Mouse (Mus musculus) gastrocnemius, adult 2 months (tissue): Measurements from ENCODE around the gene Slc15a1. TPM values are rescaled to one million over a fixed set of nuclear protein-coding genes. Genes with fewer than 3 reads are reported as not detected.
A peak's percentile ranks its signal among the peaks of the same experiment; 100 is the strongest.
"Not testable (repeated sequence)": the region's sequence is repeated elsewhere in the genome, so short reads cannot be mapped to it uniquely, and the experiment has no call there.

Source experiments
- DNase-seq: peaks from one replicate; pipeline ENCODE4 v3.0.0; 2022
- H3K27ac ChIP-seq: fragments of 200-600 bp; 2 replicates; pipeline ENCODE4 v1.8.1; 2022; ENCODE audit warnings: mild to moderate bottlenecking
- H3K4me3 ChIP-seq: fragments of 200-600 bp; 2 replicates; pipeline ENCODE4 v1.8.1; 2022; ENCODE audit warnings: mild to moderate bottlenecking, moderate library complexity
- CTCF ChIP-seq: fragments of 200-600 bp; IDR thresholded peaks from 2 replicates; pipeline ENCODE4 v1.8.1; 2022; ENCODE audit warnings: antibody characterized with exemption, mild to moderate bottlenecking, moderate library complexity
- intact Hi-C: fragments of 180-260 bp; cut with DNase I; formaldehyde crosslinking; loops from one replicate; pipeline ENCODE4 v1.15.1; 2025
- total RNA-seq, 2 experiments: library from RNA; stranded (reverse); gene quantifications; 2 replicates each; pipeline ENCODE4 v1.2.3; 2021

The Slc15a1 gene
- total RNA-seq, 2 experiments from 2014 or later = not detected

DNA sequence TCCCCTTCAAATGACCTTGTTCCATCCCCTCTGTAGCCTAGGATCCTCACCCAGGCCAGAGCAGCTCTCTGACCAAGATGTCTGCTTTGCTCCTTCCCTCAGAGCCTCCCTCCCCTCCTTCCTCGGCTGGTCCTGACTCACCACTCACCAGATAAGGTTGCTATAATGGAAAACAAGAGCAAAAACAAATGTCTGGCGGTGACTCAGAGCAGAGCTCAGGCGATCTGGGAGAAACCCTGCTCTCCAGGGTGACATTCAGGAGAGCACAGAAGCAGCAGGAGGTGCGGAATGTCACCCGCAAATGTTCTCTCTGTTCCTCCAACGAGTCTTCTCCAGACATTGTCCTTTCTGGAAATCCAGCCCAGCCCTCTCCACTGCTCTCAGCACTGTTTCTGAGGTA, 69.3 kb downstream of the Slc15a1 start:
- intact Hi-C loops = loop anchor here (5.0 kb wide), 1 partner anchor 48 kb away; no protein-coding TSS in a partner anchor
- no peak for TF ChIP-seq CTCF
- no peak overlapping the region for H3K27ac ChIP-seq

DNA sequence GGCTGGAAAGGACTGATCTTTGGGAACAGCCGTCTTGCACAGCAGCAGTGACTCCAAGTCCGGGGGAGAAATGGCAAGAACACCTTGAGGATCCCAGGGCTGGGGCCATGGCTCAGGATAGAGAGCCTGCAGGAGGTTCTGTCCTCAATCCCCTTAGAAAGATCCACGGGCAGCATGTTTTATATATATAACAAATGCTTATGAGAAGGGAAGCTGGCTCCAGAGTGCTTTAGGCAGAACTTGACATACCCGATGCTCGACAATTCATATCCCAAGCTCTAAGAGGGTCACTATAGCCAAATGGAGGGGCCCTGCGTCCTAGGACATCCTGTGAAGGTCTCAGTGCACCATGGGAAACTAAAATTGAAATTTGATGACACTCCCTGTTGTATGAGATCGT, 73.8 kb downstream of the Slc15a1 start:
- Histone ChIP-seq H3K27ac (no peak overlapping the region), H3K4me3 (no peak overlapping the region)
- TF ChIP-seq CTCF = no peak
- intact Hi-C loops = no loop called here
- DNase-seq = no peak

More for the DNA sequence above, 69.3 kb downstream of the Slc15a1 start:
- no peak for DNase-seq
- no peak overlapping the region for H3K4me3 ChIP-seq

DNA sequence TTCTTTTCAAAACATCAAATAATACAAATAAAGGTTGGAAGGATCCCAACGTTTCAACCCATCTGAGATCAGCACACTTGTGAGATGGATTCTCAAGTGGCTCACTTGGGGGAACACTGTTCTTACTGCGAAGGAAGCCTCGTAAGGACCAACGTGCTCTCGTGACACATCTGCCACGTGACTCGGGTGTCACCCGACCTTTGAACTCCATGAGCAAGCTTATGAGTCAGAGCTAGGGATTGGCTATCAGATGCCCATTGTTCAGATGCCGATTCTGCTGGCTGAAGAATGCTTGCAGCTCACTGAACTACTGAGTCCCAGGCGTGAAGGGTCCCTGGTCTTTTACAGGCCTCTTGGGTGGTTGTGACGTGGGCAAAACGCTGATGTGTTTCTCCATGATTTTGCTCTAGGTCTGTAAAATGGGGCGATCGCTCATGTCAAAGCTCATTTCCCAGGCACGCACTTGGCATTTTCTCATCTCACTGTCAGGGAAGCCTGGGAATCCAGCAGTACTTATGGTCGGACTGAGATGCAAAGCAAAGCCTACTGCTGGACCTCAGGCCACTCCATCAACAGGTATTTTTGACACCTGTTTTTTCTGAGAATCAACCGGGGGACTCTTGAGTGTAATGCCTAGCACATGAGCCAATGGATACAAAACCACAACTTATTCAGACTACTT, 75.1 kb downstream of the Slc15a1 start:
- no peak for DNase-seq
- Histone ChIP-seq H3K4me3 (no peak overlapping the region), H3K27ac (no peak overlapping the region)
- TF ChIP-seq CTCF = no peak
- intact Hi-C loops = loop anchor here (5.0 kb wide), 1 partner anchor 153 kb away; no protein-coding TSS in a partner anchor

DNA sequence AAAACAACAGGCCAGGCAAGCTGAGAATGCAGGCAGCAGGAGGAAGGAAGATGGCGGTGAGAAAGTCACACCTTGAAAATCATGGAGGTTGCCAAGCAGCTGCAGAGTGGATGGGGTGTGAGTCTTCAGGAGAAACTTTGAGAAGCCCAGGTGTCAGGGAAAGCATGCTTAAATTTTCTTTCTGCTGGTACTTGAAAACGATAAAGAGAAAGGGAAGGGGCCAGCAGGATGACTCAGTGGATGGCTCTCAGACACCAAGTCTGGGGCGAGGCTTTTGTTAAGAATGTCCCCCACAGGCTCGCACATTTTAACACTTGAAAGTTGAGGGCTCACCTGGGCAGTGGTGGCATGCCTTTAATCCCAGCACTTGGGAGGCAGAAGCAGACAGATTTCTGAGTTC, 76.9 kb downstream of the Slc15a1 start:
- no peak for DNase-seq
- no peak for TF ChIP-seq CTCF
- intact Hi-C loops = loop anchor here (5.0 kb wide), 1 partner anchor 151 kb away; no protein-coding TSS in a partner anchor
- no peak overlapping the region for H3K4me3 ChIP-seq
- no peak overlapping the region for H3K27ac ChIP-seq

DNA sequence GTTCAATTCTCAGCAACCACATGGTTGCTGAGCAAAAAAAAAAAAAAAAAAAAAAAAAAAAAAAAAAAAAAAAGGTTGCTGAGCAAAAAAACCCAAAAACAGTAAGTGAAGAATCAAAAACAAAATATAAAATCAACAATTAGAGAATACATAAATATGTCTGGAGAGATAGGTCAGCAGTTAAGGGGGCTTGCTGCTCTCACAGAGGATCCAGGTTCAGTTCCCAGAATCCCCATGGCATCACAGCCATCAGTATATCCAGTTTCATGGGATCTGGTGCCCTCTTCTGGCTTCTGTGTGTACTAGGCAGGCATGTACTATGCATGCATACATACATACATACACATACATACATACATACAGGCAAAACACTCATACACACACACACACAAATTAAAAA, 78.3 kb downstream of the Slc15a1 start:
- no peak for DNase-seq
- Histone ChIP-seq H3K4me3 (no peak overlapping the region), H3K27ac (no peak overlapping the region)
- intact Hi-C loops = loop anchor here (5.0 kb wide), 1 partner anchor 149 kb away; no protein-coding TSS in a partner anchor
- TF ChIP-seq CTCF = peak; percentile 58

DNA sequence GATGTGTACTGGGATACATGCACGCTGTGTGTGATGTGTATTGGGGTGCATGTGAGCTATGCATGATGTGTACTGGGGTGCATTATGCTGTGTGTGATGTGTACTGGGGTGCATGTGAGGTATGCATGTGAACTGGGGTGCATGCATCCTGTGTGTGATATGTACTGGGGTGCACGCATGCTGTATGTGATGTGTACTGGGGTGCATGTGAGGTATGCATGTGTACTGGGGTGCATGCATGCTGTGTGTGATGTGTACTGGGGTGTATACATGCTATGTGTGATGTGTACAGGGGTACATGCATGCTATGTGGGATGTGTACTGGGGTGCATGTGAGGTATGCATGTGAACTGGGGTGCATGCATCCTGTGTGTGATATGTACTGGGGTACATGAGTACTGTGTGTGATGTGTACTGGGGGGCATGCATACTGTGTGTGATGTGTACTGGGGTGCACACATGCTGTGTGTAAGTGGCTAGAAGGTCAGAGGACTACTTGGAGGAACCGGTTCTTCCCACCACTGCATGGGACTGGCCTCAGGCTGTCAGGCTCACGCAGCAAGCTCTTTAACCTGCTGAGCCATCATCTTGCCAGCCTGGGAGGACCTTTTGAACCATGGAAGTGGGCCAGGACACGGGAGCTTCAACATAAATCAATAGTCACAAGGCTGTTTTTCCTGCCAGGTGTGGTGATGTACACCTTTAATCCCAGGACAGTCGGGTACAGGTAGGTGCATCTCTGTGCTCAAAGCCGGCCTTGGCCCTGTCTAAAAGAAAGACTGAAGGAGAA, 79.9 kb downstream of the Slc15a1 start:
- TF ChIP-seq CTCF = no peak
- intact Hi-C loops = loop anchor here (5.0 kb wide), 1 partner anchor 148 kb away; no protein-coding TSS in a partner anchor
- no peak overlapping the region for H3K4me3 ChIP-seq
- DNase-seq = no peak
- no peak overlapping the region for H3K27ac ChIP-seq

DNA sequence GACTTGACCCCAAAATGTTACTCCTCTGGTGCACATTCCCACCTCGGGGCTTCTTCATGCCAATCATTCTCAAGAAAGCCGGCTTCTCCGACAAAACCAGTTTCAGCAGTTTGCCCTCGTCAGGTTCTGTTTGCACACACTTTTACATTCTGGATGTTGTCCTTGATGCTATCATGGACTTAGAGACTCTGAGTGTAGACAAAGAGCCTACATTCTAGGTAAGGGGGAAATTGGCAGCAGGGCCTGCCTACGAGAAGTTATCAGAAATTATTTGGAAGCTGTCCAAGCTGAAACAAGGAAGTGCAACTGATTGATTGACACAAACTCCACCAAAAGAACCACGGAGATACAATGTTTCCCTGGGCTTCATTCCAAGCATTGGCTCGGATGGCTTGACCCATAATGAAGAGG, 81.7 kb downstream of the Slc15a1 start:
- no peak for DNase-seq
- TF ChIP-seq CTCF = no peak
- Histone ChIP-seq H3K27ac (peak overlapping the region; percentile 64), H3K4me3 (no peak overlapping the region)
- intact Hi-C loops = no loop called here

DNA sequence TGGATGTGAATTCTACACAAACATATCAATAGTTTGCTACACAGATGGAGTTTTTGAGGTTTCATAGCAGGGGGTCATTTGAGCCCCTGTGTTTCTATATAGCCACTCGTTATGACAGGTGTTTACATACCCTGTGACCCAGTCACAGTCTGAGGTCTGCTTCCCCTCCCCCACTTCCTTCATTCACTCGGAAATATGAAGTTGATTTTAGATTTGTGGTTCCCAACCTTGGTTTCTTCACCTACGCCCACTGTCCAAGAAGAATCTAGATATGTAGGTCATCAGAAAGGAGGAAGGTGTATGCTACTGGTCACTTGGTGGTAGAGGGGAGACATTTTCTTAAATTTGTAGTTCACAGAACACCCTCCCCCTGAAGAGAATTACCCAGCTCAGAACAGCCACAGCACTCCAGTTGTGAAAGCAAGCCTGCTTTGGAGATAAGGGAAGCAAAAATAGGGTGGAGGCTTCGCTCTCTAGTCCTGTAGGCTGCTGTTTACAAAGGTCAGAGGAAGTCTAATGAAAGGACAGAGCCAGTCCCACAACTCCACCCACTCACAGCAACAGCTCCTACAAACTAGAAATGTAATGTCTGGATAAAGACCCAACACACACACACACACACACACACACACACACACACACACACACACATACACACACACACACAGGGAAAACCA, 82.2 kb downstream of the Slc15a1 start:
- no peak for DNase-seq
- no peak for TF ChIP-seq CTCF
- H3K27ac ChIP-seq = peak overlapping the region; percentile 64
- intact Hi-C loops = no loop called here
- H3K4me3 ChIP-seq = no peak overlapping the region

DNA sequence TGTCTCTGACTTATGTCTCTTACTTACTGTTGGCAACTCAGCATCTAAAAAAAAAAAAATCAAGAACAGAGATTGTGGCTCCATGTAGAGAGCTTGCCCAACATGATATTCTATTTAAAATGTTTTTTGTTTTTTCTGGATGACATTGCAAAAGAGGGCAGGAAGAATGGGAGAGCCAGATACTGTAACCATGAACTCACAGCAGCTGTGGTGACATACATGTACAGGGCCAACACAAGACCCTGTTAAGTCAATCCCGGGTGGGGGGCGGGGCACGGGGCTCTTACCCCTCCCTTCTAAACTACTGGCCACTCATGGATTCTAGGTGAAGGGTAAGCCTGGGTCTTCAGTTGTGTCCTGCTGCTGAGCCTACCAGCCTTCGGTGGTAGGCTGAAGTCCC, 83.1 kb downstream of the Slc15a1 start:
- H3K4me3 ChIP-seq = no peak overlapping the region
- DNase-seq = no peak
- H3K27ac ChIP-seq = peak overlapping the region; percentile 46; the same call in 1 of the 2 replicates
- intact Hi-C loops = no loop called here
- no peak for TF ChIP-seq CTCF

DNA sequence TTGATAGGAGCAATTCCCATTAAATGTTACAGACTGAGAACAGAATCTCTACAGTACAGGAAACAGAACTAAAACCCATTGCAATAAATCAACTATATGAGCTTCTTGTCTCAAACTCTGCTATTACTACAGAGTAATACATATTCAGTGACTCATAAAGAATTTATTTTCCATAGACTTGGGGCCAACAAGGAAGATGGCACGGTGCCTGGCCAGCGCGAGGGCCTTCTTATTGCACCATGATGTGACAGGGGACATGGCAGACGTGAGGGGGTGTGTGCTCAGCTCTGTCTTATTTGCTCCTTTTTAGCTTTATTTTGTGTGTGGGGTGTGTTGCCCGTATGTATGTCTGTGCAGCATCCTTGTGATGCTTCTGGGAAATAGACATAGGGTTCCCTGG, 87.5 kb downstream of the Slc15a1 start:
- peak; percentile 25 for DNase-seq
- intact Hi-C loops = no loop called here
- no peak for TF ChIP-seq CTCF

DNA sequence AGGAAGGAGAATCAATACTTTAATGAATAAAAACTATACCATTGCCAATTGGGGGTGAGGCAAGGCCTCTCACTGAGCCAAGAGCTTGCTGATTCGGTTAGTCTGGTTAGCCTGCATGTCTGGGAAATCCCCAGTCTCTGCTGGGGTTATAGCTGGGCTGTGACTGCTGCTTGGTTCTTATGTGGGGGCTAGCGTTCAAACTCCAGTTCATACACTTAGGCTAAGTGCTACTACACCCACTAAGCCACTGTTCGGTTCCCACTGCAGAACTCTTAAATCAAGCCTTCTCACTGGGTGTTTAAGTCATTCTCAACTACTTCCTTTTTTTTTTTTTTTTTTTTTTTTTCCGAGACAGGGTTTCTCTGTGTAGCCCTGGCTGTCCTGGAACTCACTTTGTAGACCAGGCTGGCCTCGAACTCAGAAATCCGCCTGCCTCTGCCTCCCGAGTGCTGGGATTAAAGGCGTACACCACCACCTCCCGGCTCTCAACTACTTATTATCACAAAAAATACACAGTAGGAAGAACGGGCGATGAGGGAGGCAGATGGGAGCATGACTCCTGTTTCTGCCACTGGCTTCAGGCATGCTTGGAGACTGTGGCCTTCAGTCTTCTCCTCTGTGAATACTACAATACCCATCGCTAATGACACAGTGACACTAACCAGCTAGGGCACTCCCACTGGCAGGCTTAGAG, 88.3 kb downstream of the Slc15a1 start:
- intact Hi-C loops = no loop called here
- H3K27ac ChIP-seq = no peak overlapping the region
- no peak for TF ChIP-seq CTCF
- DNase-seq = no peak
- H3K4me3 ChIP-seq = no peak overlapping the region

More for the DNA sequence above, 87.5 kb downstream of the Slc15a1 start:
- Histone ChIP-seq H3K27ac (no peak overlapping the region), H3K4me3 (no peak overlapping the region)

DNA sequence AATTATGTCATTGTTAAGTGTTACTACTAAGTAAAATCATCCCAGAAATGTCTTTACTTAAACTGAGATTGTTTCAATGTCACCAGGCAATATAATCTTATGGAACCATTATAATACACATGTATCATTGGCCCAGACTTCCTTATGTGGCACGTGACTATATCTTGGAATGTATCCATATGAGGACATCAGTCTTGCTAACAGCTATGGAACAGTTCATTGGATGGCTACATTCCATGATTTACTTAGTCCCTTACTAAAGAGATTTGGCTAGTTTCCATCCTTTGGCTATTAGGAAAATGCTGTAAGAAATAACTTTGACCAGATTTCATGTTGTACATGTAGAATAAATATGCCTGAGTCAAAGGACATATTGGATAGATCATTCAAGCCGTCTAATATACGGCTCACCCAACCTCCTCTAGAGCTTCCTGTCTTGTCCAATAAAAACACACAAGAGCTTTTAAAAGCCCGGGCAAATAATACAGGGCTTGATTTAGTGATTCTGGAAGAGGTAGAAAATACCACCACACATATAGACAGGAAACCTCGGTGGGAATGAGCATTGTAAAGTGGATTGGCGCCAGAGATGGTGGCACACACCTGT, 90.3 kb downstream of the Slc15a1 start:
- no peak for TF ChIP-seq CTCF
- H3K27ac ChIP-seq = no peak overlapping the region
- intact Hi-C loops = no loop called here
- H3K4me3 ChIP-seq = no peak overlapping the region
- DNase-seq = no peak

DNA sequence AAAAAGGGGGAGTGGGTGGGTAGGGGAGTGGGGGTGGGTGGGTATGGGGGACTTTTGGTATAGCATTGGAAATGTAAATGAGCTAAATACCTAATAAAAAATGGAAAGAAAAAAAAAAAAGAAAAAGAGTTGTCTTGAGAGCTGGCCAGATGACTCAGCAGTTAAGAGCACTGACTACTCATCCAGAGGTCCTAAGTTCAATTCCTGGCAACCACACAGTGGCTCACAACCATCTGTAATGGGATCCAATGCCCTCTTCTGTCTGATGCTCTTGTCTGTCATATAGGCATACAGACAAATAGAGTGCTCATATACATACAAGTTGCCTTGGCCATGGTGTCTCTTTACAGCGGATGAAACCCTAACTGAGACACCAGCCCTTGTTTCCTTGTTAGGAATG, 91.3 kb downstream of the Slc15a1 start:
- DNase-seq, intact Hi-C loops, H3K27ac ChIP-seq, H3K4me3 ChIP-seq: not testable (repeated sequence)

Other genes starting within 250 kb of the Slc15a1 start
- 10 to 100 TPM; 29.7 to 40.0 TPM for gene Stk24, start 125.2 kb downstream of the Slc15a1 start, total RNA-seq